Mouse (Mus musculus) limb, embryonic 14.5 days (tissue): ENCODE results near the gene Gm20388. TPM values are rescaled to one million over a fixed set of nuclear protein-coding genes. Genes with fewer than 3 reads are reported as not detected.

Experiments
- ATAC-seq: fragments of 200-750 bp; cut with Nextera tagmentation; 2 replicates; pipeline ENCODE4 v1.8.0; 2017; ENCODE audit warnings: low read depth, moderate number of reproducible peaks, moderate TSS enrichment; ENCODE audit not compliant: low FRiP score
- DNase-seq: peaks from one replicate; pipeline ENCODE4 v3.0.0-alpha.2; 2015; ENCODE audit warnings: low spot score
- H3K27ac ChIP-seq: fragments of 300-500 bp; sonication (generic); replicated peaks from 2 replicates; pipeline ENCODE4 v1.5.1; 2014; ENCODE audit warnings: low read depth, mild to moderate bottlenecking, low read length, moderate library complexity, mixed read lengths
- H3K27me3 ChIP-seq: fragments of 300-500 bp; sonication (generic); 2 replicates; pipeline ENCODE4 v1.6.1; 2014; ENCODE audit warnings: low read length, mixed read lengths; ENCODE audit not compliant: control insufficient read depth, insufficient read depth
- H3K36me3 ChIP-seq: fragments of 300-500 bp; sonication (generic); 2 replicates; pipeline ENCODE4 v1.6.1; 2014; ENCODE audit warnings: mild to moderate bottlenecking, low read length, moderate library complexity, mixed read lengths; ENCODE audit not compliant: control insufficient read depth, insufficient read depth
- H3K4me1 ChIP-seq: fragments of 300-500 bp; sonication (generic); 2 replicates; pipeline ENCODE4 v1.6.1; 2014; ENCODE audit warnings: antibody characterized with exemption, low read length, mixed read lengths; ENCODE audit not compliant: control insufficient read depth, insufficient read depth
- H3K4me2 ChIP-seq: fragments of 300-500 bp; sonication (generic); replicated peaks from 2 replicates; pipeline ENCODE4 v1.6.1; 2014; ENCODE audit warnings: low read depth, mild to moderate bottlenecking, low read length, moderate library complexity; ENCODE audit not compliant: severe bottlenecking
- H3K4me3 ChIP-seq: fragments of 300-500 bp; sonication (generic); replicated peaks from 2 replicates; pipeline ENCODE4 v1.5.1; 2014; ENCODE audit warnings: low read length
- H3K9ac ChIP-seq: fragments of 300-500 bp; sonication (generic); 2 replicates; pipeline ENCODE4 v1.6.1; 2014; ENCODE audit warnings: mild to moderate bottlenecking, low read depth, low read length, moderate library complexity; ENCODE audit not compliant: severe bottlenecking
- H3K9me3 ChIP-seq: fragments of 300-500 bp; sonication (generic); 2 replicates; pipeline ENCODE4 v1.6.1; 2016; ENCODE audit warnings: low read length; ENCODE audit not compliant: control insufficient read depth
- POLR2A ChIP-seq: fragments of 200-500 bp; IDR thresholded peaks from 2 replicates; pipeline ENCODE4 v1.8.0; 2012; ENCODE audit warnings: inconsistent platforms, mild to moderate bottlenecking, moderate library complexity, borderline replicate concordance; ENCODE audit not compliant: insufficient read depth, insufficient read length; ENCODE audit errors: extremely low read depth
- WGBS: fragments of 180-500 bp; shearing (Covaris S2); extraction: QIAGEN DNeasy Blood & Tissue Kit; methylation state at CpG from one replicate; pipeline ENCODE4 v1.1.7; 2014; 5-methylcytosine and 5-hydroxymethylcytosine counted together
- polyA plus RNA-seq, 2 experiments: library from polyadenylated mRNA; depleted of rRNA in 1 of 2; stranded (reverse) in 1 of 2; unstranded in 1 of 2; fragments of >200 nt; fragmentation: Nextera tagmentation in 1 of 2; extraction: Ambion mirVana in 1 of 2; gene quantifications; 2 replicates each; pipeline versions ENCODE4 v1.2.1 to v1.2.3; 2012 to 2014

Gm20388 gene
- polyA plus RNA-seq, 2 experiments = 1.9 to 49.9 TPM

DNA sequence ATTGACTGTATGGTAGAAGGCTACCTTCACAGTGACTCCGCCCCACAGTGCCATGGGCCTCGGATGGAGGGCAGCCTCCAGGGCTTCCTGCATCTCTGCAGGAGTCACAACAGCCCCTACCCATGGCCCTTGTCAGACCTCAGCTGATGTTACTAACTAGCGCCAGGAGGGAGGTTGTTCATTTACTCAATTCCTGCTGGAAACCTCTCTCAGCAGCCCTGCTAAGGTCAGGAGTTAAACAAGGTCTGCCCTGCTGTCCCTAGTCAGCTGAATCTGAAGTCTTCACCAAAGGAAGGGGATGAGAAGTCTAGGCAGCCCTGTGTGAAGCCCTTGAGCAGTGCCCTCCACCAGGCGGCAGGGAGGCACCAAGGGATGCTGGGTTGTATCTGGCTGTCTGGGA lies 2160.6 kb downstream of the Gm20388 start:
- Histone ChIP-seq H3K4me3 (no peak overlapping the region), H3K36me3 (no peaks in the 10 kb centered on the region), H3K4me2 (no peak overlapping the region), H3K9ac (no peak overlapping the region), H3K4me1 (no peaks in the 10 kb centered on the region), H3K27me3 (0 out of 2 replicates have a peak, but pooled peaks cover 7% of the 10 kb centered on the region), H3K27ac (no peak overlapping the region), H3K9me3 (no peaks in the 10 kb centered on the region)
- DNase-seq (no peak), ATAC-seq (no peak)
- no peak for TF ChIP-seq POLR2A
- WGBS = 46% methylated on average over 4 of the region's 4 CpGs

DNA sequence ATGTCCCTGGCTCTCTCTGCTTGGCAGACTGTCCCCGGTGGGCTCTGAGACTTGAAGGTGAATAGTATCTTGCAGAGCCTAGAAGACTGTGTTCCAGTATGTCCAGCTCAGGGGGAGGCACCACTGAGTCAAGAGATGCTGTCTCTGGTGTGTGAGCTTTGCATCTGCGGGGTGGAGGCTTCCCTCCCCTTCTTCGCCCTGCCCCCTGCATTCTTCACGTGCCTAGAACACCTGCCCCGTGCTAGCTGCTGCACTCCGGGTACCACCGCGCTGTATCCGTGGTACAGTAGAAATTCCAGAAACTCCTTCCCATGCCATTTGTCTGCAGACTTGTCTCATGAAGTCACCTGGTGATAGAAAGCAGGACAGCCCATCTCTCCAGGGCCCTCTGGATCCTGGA lies 2163.3 kb downstream of the Gm20388 start:
- ATAC-seq (no peak), DNase-seq (no peak)
- no peak overlapping the region for H3K4me3 ChIP-seq
- 57% methylated on average over 9 of the region's 9 CpGs for WGBS
- no peaks in the 10 kb centered on the region for H3K9me3 ChIP-seq
- H3K27me3 ChIP-seq = 0 out of 2 replicates have a peak, but pooled peaks cover 7% of the 10 kb centered on the region
- H3K4me1 ChIP-seq = no peaks in the 10 kb centered on the region
- H3K27ac ChIP-seq = no peak overlapping the region
- TF ChIP-seq POLR2A = no peak
- no peak overlapping the region for H3K4me2 ChIP-seq
- H3K36me3 ChIP-seq = no peaks in the 10 kb centered on the region
- H3K9ac ChIP-seq = no peak overlapping the region

DNA sequence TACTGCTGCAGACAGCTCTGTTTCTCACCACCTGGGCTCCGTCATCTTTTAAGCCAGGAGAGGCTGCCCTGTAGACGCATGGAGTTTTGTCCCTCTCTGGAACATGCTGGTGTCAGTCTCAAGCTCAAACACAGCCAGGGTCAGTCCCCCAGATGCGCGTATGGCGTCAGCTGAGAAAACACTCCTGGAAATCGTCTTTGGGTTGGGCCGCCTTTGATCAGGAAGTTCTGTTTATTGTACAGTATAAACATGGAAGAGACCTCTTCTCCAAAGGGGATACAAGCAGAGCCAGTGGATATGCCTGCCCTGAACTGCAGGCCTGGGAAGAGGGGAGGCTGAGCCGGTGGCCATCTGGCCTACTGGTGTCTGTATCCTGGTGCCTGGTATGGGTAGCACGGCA lies 2163.8 kb downstream of the Gm20388 start:
- Histone ChIP-seq H3K4me2 (no peak overlapping the region), H3K4me1 (peaks cover 2% of the 10 kb centered on the region), H3K36me3 (no peaks in the 10 kb centered on the region), H3K27me3 (0 out of 2 replicates have a peak, but pooled peaks cover 7% of the 10 kb centered on the region), H3K4me3 (no peak overlapping the region), H3K27ac (no peak overlapping the region), H3K9ac (no peak overlapping the region), H3K9me3 (no peaks in the 10 kb centered on the region)
- ATAC-seq = no peak
- DNase-seq = no peak
- TF ChIP-seq POLR2A = no peak
- WGBS = 43% methylated on average over 9 of the region's 9 CpGs

DNA sequence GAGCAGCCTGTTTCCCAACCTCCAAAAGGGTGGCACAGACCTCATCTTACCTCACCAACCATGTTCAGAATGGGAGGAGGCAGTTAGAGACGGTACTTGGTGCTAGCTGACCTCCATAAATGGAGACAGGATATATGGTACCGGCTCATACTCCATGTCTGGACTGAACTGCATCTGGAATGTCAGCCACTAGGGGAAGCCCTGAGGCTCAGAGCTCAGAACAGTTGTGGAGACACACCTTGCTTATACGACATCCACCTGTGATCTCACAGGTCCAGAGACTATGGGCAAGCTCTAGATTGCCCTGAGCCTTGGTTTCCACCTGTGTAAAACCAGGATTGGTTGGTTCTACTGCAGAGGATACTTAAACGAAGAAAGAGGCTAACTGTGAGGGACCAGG lies 2164.3 kb downstream of the Gm20388 start:
- Histone ChIP-seq H3K36me3 (no peaks in the 10 kb centered on the region), H3K4me1 (peaks cover 7% of the 10 kb centered on the region), H3K4me2 (no peak overlapping the region), H3K9me3 (no peaks in the 10 kb centered on the region), H3K27ac (no peak overlapping the region), H3K27me3 (0 out of 2 replicates have a peak, but pooled peaks cover 7% of the 10 kb centered on the region), H3K4me3 (no peak overlapping the region), H3K9ac (no peak overlapping the region)
- ATAC-seq (no peak; the same call in 1 of the 2 replicates), DNase-seq (no peak)
- no peak for TF ChIP-seq POLR2A
- 62% methylated on average over 4 of the region's 4 CpGs for WGBS

DNA sequence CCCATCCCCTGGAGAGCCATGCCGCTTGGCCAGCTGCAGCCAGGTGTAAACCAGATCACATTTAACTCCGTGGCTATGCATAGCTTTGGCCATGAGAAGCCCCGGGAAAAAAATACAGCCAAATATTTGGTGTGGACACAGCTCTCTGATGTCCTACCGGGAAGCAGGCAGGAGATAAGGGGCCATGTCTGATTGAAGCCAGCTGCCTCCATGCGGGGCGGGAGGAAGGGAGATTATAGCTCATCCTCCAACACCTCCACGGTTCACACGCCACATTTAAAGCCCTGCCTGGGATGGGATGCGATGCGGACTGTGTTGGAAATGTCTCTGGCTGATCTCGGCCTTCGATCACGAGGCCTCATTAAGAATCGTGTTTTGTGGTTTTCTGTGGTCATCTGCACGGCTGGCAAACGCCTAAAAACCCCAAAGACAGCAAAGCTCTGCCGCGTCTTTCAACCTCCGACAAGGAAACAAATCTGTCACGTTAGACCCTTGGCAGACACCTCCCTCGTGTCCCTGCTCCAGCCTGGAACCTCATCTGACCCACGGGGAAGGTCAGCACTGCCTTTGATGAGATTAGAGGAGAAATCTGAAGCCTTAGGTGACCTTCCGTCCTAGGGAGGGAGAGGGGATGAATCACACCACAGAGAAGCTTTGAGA lies 2165.7 kb downstream of the Gm20388 start:
- DNase-seq (no peak), ATAC-seq (no peak)
- H3K27me3 ChIP-seq = 0 out of 2 replicates have a peak, but pooled peaks cover 7% of the 10 kb centered on the region
- TF ChIP-seq POLR2A = no peak
- 24% methylated on average over 23 of the region's 23 CpGs for WGBS
- no peak overlapping the region for H3K9ac ChIP-seq
- no peaks in the 10 kb centered on the region for H3K36me3 ChIP-seq
- no peak overlapping the region for H3K4me3 ChIP-seq
- no peak overlapping the region for H3K4me2 ChIP-seq
- no peaks in the 10 kb centered on the region for H3K9me3 ChIP-seq
- no peak overlapping the region for H3K27ac ChIP-seq
- H3K4me1 ChIP-seq = peaks cover 16% of the 10 kb centered on the region
